Mouse (Mus musculus) brain, embryonic 14.5 days (tissue): ENCODE results near the gene Dmrtc2. TPM values are rescaled to one million over a fixed set of nuclear protein-coding genes. Genes with fewer than 3 reads are reported as not detected.
"Not testable (repeated sequence)": the region's sequence is repeated elsewhere in the genome, so short reads cannot be mapped to it uniquely, and the experiment has no call there.

ENCODE experiments used
- DNase-seq: peaks from one replicate; pipeline ENCODE4 v3.0.0-alpha.2; 2011; ENCODE audit warnings: low read depth
- CTCF ChIP-seq: fragments of 200-500 bp; IDR thresholded peaks from 2 replicates; pipeline ENCODE4 v1.5.1; 2012; ENCODE audit warnings: inconsistent platforms, mild to moderate bottlenecking, moderate library complexity, borderline replicate concordance; ENCODE audit not compliant: insufficient read depth, insufficient read length; ENCODE audit errors: extremely low read depth
- POLR2A ChIP-seq: fragments of 200-500 bp; IDR thresholded peaks from 2 replicates; pipeline ENCODE4 v1.6.1; 2012; ENCODE audit warnings: mild to moderate bottlenecking, inconsistent platforms, borderline replicate concordance; ENCODE audit not compliant: poor library complexity, insufficient read depth, insufficient read length, severe bottlenecking; ENCODE audit errors: extremely low read depth
- polyA plus RNA-seq: library from polyadenylated mRNA; depleted of rRNA; stranded (reverse); fragments of >200 nt; gene quantifications from 2 replicates; pipeline ENCODE4 v1.2.3, GENCODE M21; 2012; rRNA removed

Dmrtc2 gene
- 0.08 and 0.11 TPM in 2 replicates for polyA plus RNA-seq

- TF ChIP-seq CTCF, result no peak
- no peak for TF ChIP-seq POLR2A
Measured at GRCm38 (mm10) chr7:24869532-24870165, at the start of gene Dmrtc2, which contains the start of gene Lypd4. Gene Dmrtc2 (plus strand): TSS chr7:24870057. Gene Lypd4 (minus strand): TSS chr7:24869941.

GRCm38 (mm10) chr7:24824452-24824851 lies 45.4 kb upstream of the Dmrtc2 start:
- DNase-seq, result no peak

More at GRCm38 (mm10) chr7:24869532-24870165, at the start of gene Dmrtc2, which contains the start of gene Lypd4:
- DNase-seq, result peak; percentile 51

GRCm38 (mm10) chr7:24827181-24827580 lies 42.7 kb upstream of the Dmrtc2 start:
- TF ChIP-seq CTCF (no peak), POLR2A (no peak)
- DNase-seq, result no peak

More at GRCm38 (mm10) chr7:24824452-24824851, 45.4 kb upstream of the Dmrtc2 start:
- TF ChIP-seq CTCF, result no peak
- TF ChIP-seq POLR2A, result no peak

- not testable (repeated sequence) for DNase-seq
Measured at GRCm38 (mm10) chr7:24838732-24839409, 31.0 kb upstream of the Dmrtc2 start.

- TF ChIP-seq CTCF, result no peak
- no peak for TF ChIP-seq POLR2A
- no peak for DNase-seq
Measured at GRCm38 (mm10) chr7:24839410-24839808, 30.4 kb upstream of the Dmrtc2 start.

GRCm38 (mm10) chr7:24840331-24840730 lies 29.5 kb upstream of the Dmrtc2 start:
- no peak for TF ChIP-seq CTCF
- TF ChIP-seq POLR2A, result no peak
- no peak for DNase-seq

GRCm38 (mm10) chr7:24841009-24841408 lies 28.8 kb upstream of the Dmrtc2 start:
- DNase-seq, result no peak
- TF ChIP-seq CTCF (no peak), POLR2A (no peak)

GRCm38 (mm10) chr7:24844144-24844543 lies 25.7 kb upstream of the Dmrtc2 start:
- TF ChIP-seq CTCF (no peak), POLR2A (no peak)
- no peak for DNase-seq

- no peak for DNase-seq
- TF ChIP-seq CTCF, result no peak
Measured at GRCm38 (mm10) chr7:24845181-24845580, 24.7 kb upstream of the Dmrtc2 start.

GRCm38 (mm10) chr7:24845713-24846112 lies 24.1 kb upstream of the Dmrtc2 start:
- peak; percentile 75 for DNase-seq
- TF ChIP-seq POLR2A (no peak), CTCF (peak; percentile 28; the same call in 1 of the 2 replicates)

- DNase-seq, result not testable (repeated sequence)
Measured at GRCm38 (mm10) chr7:24846576-24846975, 23.3 kb upstream of the Dmrtc2 start.

- TF ChIP-seq CTCF, result no peak
- peak; percentile 20 for DNase-seq
Measured at GRCm38 (mm10) chr7:24850162-24850561, 19.7 kb upstream of the Dmrtc2 start.

- no peak for TF ChIP-seq POLR2A
- no peak for TF ChIP-seq CTCF
- peak; percentile 21 for DNase-seq
Measured at GRCm38 (mm10) chr7:24850899-24851303, 19.0 kb upstream of the Dmrtc2 start.
